Mouse (Mus musculus): ENCODE measurements at regions not wholly inside any gene's neighbourhood (a gene's known extent, or its start where the extent isn't known, plus 50 kb on each side); places are given as distances from the start of the nearest gene placed in this dataset.

DNA sequence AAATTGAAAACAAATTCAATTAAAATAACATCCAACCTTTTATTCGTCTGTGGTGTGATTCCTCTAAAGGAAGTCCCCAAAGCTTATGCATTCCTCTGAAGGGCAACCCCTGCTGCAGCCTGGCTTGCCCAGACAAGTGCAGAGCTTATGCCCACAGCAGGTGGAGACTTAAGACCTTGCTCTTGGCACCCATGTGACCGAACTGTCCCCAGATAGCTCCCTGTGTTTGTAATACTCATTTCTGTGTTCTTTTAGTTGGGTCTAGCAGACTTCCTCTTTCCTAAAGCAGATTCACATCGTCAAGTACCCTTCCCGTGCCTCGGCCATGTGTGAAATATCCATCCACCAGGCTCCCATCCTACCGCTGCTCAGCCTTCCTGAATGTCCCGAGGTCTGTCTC, 723.1 kb upstream of the 4930452B06Rik start:
- ATAC-seq (replicated peaks; ENCODE audit: low read depth, poor library complexity, severe bottlenecking): peak; percentile 54

All from common myeloid progenitor, adult 5-6 weeks (primary cell).